Mouse (Mus musculus): ENCODE results near the gene Itga6. TPM values are rescaled to one million over a fixed set of nuclear protein-coding genes. Genes with fewer than 3 reads are reported as not detected.

Itga6 gene
- total and polyA plus RNA-seq, 3 experiments, result 1.0 to 2.7 TPM; not detected in 1

- Histone ChIP-seq H3K27me3 (ENCODE audit: control insufficient read depth in 1 of 2, insufficient read depth in 2 of 2, low read length in 2 of 2) (peaks cover 0 to 3% of the 10 kb centered on the region in 2 experiments; a peak in 2 of 4 replicates), H3K36me3 (ENCODE audit: control insufficient read depth in 1 of 2, insufficient read depth in 2 of 2, low read length in 2 of 2) (no peaks in the 10 kb centered on the region), H3K9me3 (replicated peaks; ENCODE audit: insufficient read depth, low read length) (no peaks in the 10 kb centered on the region), H3K4me1 (ENCODE audit: control insufficient read depth in 1 of 2, insufficient read depth in 2 of 2, low read length in 2 of 2) (no peaks in the 10 kb centered on the region), H3K79me2 (ENCODE audit: control insufficient read depth, insufficient read depth, low read length, poor library complexity) (no peaks in the 10 kb centered on the region), H3K4me3 (ENCODE audit: control insufficient read depth in 1 of 2, insufficient read depth in 1 of 2, low read depth in 2 of 2, low read length in 2 of 2) (no peak overlapping the region), H3K27ac (ENCODE audit: control insufficient read depth, low read depth, low read length) (no peak overlapping the region), H3K9ac (ENCODE audit: control insufficient read depth, low read depth, low read length, poor library complexity, severe bottlenecking) (no peak overlapping the region)
- no peak for TF ChIP-seq MAFK (IDR thresholded peaks at IDR 0.05; ENCODE audit: borderline replicate concordance, low read depth, low read length)
- no peak for TF ChIP-seq GABPA (IDR thresholded peaks at IDR 0.05; ENCODE audit: low read depth, low read length)
- no peak for TF ChIP-seq POLR2A (IDR thresholded peaks at IDR 0.05; ENCODE audit: control insufficient read depth in 1 of 2, insufficient read depth in 1 of 2, low read depth in 1 of 2, low read length in 2 of 2, poor library complexity in 1 of 2)
- TF ChIP-seq TCF12 (IDR thresholded peaks at IDR 0.05; ENCODE audit: low read depth, low read length), result no peak
- TF ChIP-seq KAT2A (conservative IDR thresholded peaks at IDR 0.05; ENCODE audit: low read depth, low read length), result no peak
- no peak for TF ChIP-seq SIN3A (IDR thresholded peaks at IDR 0.05; ENCODE audit: low read length)
- no peak for TF ChIP-seq NELFE (IDR thresholded peaks at IDR 0.05; ENCODE audit: low read depth, low read length)
- TF ChIP-seq CHD2 (IDR thresholded peaks at IDR 0.05; ENCODE audit: low read length), result no peak
- no peak for TF ChIP-seq CHD1 (IDR thresholded peaks at IDR 0.05; ENCODE audit: low read depth, low read length)
- no peak for TF ChIP-seq MAZ (IDR thresholded peaks at IDR 0.05; ENCODE audit: low read depth, low read length)
- no peak for TF ChIP-seq USF2 (IDR thresholded peaks at IDR 0.05; ENCODE audit: borderline replicate concordance in 1 of 2, insufficient read depth in 1 of 2, low read depth in 1 of 2, low read length in 2 of 2)
- TF ChIP-seq ZMIZ1 (IDR thresholded peaks at IDR 0.05; ENCODE audit: low read depth, low read length), result no peak
- TF ChIP-seq POLR2AphosphoS5 (IDR thresholded peaks at IDR 0.05; ENCODE audit: borderline replicate concordance, low read depth, low read length), result no peak
- no peak for DNase-seq (ENCODE audit: low read depth, low spot score)
Measured at GRCm38 (mm10) chr2:71722913-71723312, 22.5 kb upstream of the Itga6 start.

GRCm38 (mm10) chr2:71723623-71724022 is 21.8 kb upstream of the Itga6 start:
- no peak for DNase-seq (ENCODE audit: low read depth, low spot score)
- Histone ChIP-seq H3K27ac (ENCODE audit: control insufficient read depth, low read depth, low read length) (no peak overlapping the region), H3K79me2 (ENCODE audit: control insufficient read depth, insufficient read depth, low read length, poor library complexity) (no peaks in the 10 kb centered on the region), H3K36me3 (ENCODE audit: control insufficient read depth in 1 of 2, insufficient read depth in 2 of 2, low read length in 2 of 2) (no peaks in the 10 kb centered on the region), H3K27me3 (ENCODE audit: control insufficient read depth in 1 of 2, insufficient read depth in 2 of 2, low read length in 2 of 2) (peaks cover 0 to 3% of the 10 kb centered on the region in 2 experiments; a peak in 3 of 4 replicates), H3K4me1 (ENCODE audit: control insufficient read depth in 1 of 2, insufficient read depth in 2 of 2, low read length in 2 of 2) (no peaks in the 10 kb centered on the region), H3K9me3 (replicated peaks; ENCODE audit: insufficient read depth, low read length) (no peaks in the 10 kb centered on the region), H3K9ac (ENCODE audit: control insufficient read depth, low read depth, low read length, poor library complexity, severe bottlenecking) (no peak overlapping the region), H3K4me3 (ENCODE audit: control insufficient read depth in 1 of 2, insufficient read depth in 1 of 2, low read depth in 2 of 2, low read length in 2 of 2) (no peak overlapping the region)
- no peak for TF ChIP-seq CHD2 (IDR thresholded peaks at IDR 0.05; ENCODE audit: low read length)

GRCm38 (mm10) chr2:71724028-71724427 is 21.4 kb upstream of the Itga6 start:
- Histone ChIP-seq H3K79me2 (ENCODE audit: control insufficient read depth, insufficient read depth, low read length, poor library complexity) (no peaks in the 10 kb centered on the region), H3K9ac (ENCODE audit: control insufficient read depth, low read depth, low read length, poor library complexity, severe bottlenecking) (no peak overlapping the region)

More at GRCm38 (mm10) chr2:71724028-71724427, 21.4 kb upstream of the Itga6 start:
- H3K4me1 ChIP-seq (ENCODE audit: control insufficient read depth in 1 of 2, insufficient read depth in 2 of 2, low read length in 2 of 2), result no peaks in the 10 kb centered on the region
- TF ChIP-seq GATA1 (IDR thresholded peaks at IDR 0.05; ENCODE audit: low read depth, low read length), result no peak
- TF ChIP-seq MXI1 (IDR thresholded peaks at IDR 0.05; ENCODE audit: low read depth, low read length), result no peak
- no peak for TF ChIP-seq TAL1 (IDR thresholded peaks at IDR 0.05; ENCODE audit: low read length)
- TF ChIP-seq MAFK (IDR thresholded peaks at IDR 0.05; ENCODE audit: borderline replicate concordance, low read depth, low read length), result no peak
- no peak for TF ChIP-seq CHD2 (IDR thresholded peaks at IDR 0.05; ENCODE audit: low read length)
- TF ChIP-seq SIN3A (IDR thresholded peaks at IDR 0.05; ENCODE audit: low read length), result no peak
- no peak for TF ChIP-seq TBP (IDR thresholded peaks at IDR 0.05; ENCODE audit: low read depth, low read length)
- TF ChIP-seq USF1 (IDR thresholded peaks at IDR 0.05; ENCODE audit: low read depth, low read length), result no peak
- TF ChIP-seq TCF12 (IDR thresholded peaks at IDR 0.05; ENCODE audit: low read depth, low read length), result no peak
- TF ChIP-seq ETS1 (IDR thresholded peaks at IDR 0.05; ENCODE audit: low read depth, low read length), result no peak
- TF ChIP-seq MEF2A (IDR thresholded peaks at IDR 0.05; ENCODE audit: extremely low read depth, insufficient replicate concordance, low read depth, low read length, poor library complexity, severe bottlenecking), result no peak
- no peak for TF ChIP-seq UBTF (IDR thresholded peaks at IDR 0.05; ENCODE audit: borderline replicate concordance, insufficient read depth, low read depth, low read length)
- TF ChIP-seq BHLHE40 (IDR thresholded peaks at IDR 0.05; ENCODE audit: borderline replicate concordance, low read depth, low read length), result no peak
- no peak for TF ChIP-seq KAT2A (conservative IDR thresholded peaks at IDR 0.05; ENCODE audit: low read depth, low read length)
- no peaks in the 10 kb centered on the region for H3K36me3 ChIP-seq (ENCODE audit: control insufficient read depth in 1 of 2, insufficient read depth in 2 of 2, low read length in 2 of 2)
- no peak for DNase-seq (ENCODE audit: low read depth, low spot score)
- H3K9me3 ChIP-seq (replicated peaks; ENCODE audit: insufficient read depth, low read length), result no peaks in the 10 kb centered on the region
- H3K4me3 ChIP-seq (ENCODE audit: control insufficient read depth in 1 of 2, insufficient read depth in 1 of 2, low read depth in 2 of 2, low read length in 2 of 2), result no peak overlapping the region
- peaks cover 0 to 3% of the 10 kb centered on the region in 2 experiments; a peak in 2 of 4 replicates for H3K27me3 ChIP-seq (ENCODE audit: control insufficient read depth in 1 of 2, insufficient read depth in 2 of 2, low read length in 2 of 2)
- no peak overlapping the region for H3K27ac ChIP-seq (ENCODE audit: control insufficient read depth, low read depth, low read length)
